Mouse (Mus musculus) neural tube, embryonic 15.5 days (tissue): ENCODE data around the gene Phf21a. TPM values are rescaled to one million over a fixed set of nuclear protein-coding genes. Genes with fewer than 3 reads are reported as not detected.

Experiments
- ATAC-seq: fragments of 200-750 bp; cut with Nextera tagmentation; 2 replicates; pipeline ENCODE4 v1.8.0; 2017; ENCODE audit warnings: mild to moderate bottlenecking, moderate TSS enrichment, moderate library complexity; ENCODE audit not compliant: low FRiP score
- H3K27ac ChIP-seq: fragments of 300-500 bp; sonication (generic); replicated peaks from 2 replicates; pipeline ENCODE4 v1.5.1; 2015; ENCODE audit warnings: mild to moderate bottlenecking, inconsistent platforms
- H3K27me3 ChIP-seq: fragments of 300-500 bp; sonication (generic); replicated peaks from 2 replicates; pipeline ENCODE4 v1.6.1; 2015; ENCODE audit warnings: inconsistent platforms
- H3K36me3 ChIP-seq: fragments of 300-500 bp; sonication (generic); 2 replicates; pipeline ENCODE4 v1.6.1; 2015; ENCODE audit warnings: inconsistent platforms
- H3K4me1 ChIP-seq: fragments of 300-500 bp; sonication (generic); 2 replicates; pipeline ENCODE4 v1.6.1; 2015; ENCODE audit warnings: inconsistent platforms
- H3K4me2 ChIP-seq: fragments of 300-500 bp; sonication (generic); 2 replicates; pipeline ENCODE4 v1.6.1; 2015; ENCODE audit warnings: inconsistent platforms, mild to moderate bottlenecking, moderate library complexity
- H3K4me3 ChIP-seq: fragments of 300-500 bp; sonication (generic); replicated peaks from 2 replicates; pipeline ENCODE4 v1.5.1; 2015; ENCODE audit warnings: mild to moderate bottlenecking, inconsistent platforms
- H3K9ac ChIP-seq: fragments of 300-500 bp; sonication (generic); replicated peaks from 2 replicates; pipeline ENCODE4 v1.6.1; 2015; ENCODE audit warnings: mild to moderate bottlenecking, inconsistent platforms
- H3K9me3 ChIP-seq: fragments of 300-500 bp; sonication (generic); replicated peaks from 2 replicates; pipeline ENCODE4 v1.6.1; 2016; ENCODE audit warnings: inconsistent platforms
- WGBS: fragments of 180-500 bp; shearing (Covaris S2); methylation state at CpG from one replicate; pipeline ENCODE4 v1.1.7; 2015; ENCODE audit warnings: mixed read lengths; 5-methylcytosine and 5-hydroxymethylcytosine counted together
- polyA plus RNA-seq: library from polyadenylated mRNA; unstranded; fragments of >200 nt; fragmentation: Nextera tagmentation; extraction: Ambion mirVana; gene quantifications from 2 replicates; pipeline ENCODE4 v1.2.1, GENCODE M21; 2015

The Phf21a gene
- polyA plus RNA-seq, 1 experiment from 2014 or later: 27.8 TPM

GRCm38 (mm10) chr2:92182981-92183501 lies 90.1 kb downstream of the Phf21a start:
- under 1% methylated on average over 36 of the region's 41 CpGs for WGBS
- H3K27me3 ChIP-seq: no peaks in the 10 kb centered on the region
- peak; percentile 73 for ATAC-seq

GRCm38 (mm10) chr2:92183613-92184076 lies 90.7 kb downstream of the Phf21a start:
- peaks cover 33% of the 10 kb centered on the region for H3K4me1 ChIP-seq
- no peaks in the 10 kb centered on the region for H3K9me3 ChIP-seq
- H3K4me2 ChIP-seq: peak overlapping the region; percentile 91
- H3K4me3 ChIP-seq: peak overlapping the region; percentile 84
- peak overlapping the region; percentile 82 for H3K9ac ChIP-seq
- H3K36me3 ChIP-seq: no peaks in the 10 kb centered on the region
- H3K27me3 ChIP-seq: no peaks in the 10 kb centered on the region
- H3K27ac ChIP-seq: peak overlapping the region; percentile 100
- peak; percentile 82 for ATAC-seq
- WGBS: 0% methylated on average over 8 of the region's 40 CpGs

More at GRCm38 (mm10) chr2:92182981-92183501, 90.1 kb downstream of the Phf21a start:
- Histone ChIP-seq H3K36me3 (no peaks in the 10 kb centered on the region), H3K9ac (peak overlapping the region; percentile 82), H3K4me1 (peaks cover 31% of the 10 kb centered on the region), H3K4me3 (peak overlapping the region; percentile 84), H3K27ac (peak overlapping the region; percentile 100), H3K9me3 (no peaks in the 10 kb centered on the region), H3K4me2 (peak overlapping the region; percentile 91)

GRCm38 (mm10) chr2:92184077-92184921 lies 91.4 kb downstream of the Phf21a start:
- WGBS: 0% methylated on average over 9 of the region's 19 CpGs
- Histone ChIP-seq H3K27me3 (no peaks in the 10 kb centered on the region), H3K4me1 (peaks cover 35% of the 10 kb centered on the region), H3K9ac (peak overlapping the region; percentile 82), H3K9me3 (no peaks in the 10 kb centered on the region), H3K36me3 (no peaks in the 10 kb centered on the region), H3K4me3 (peak overlapping the region; percentile 84), H3K4me2 (peak overlapping the region; percentile 91), H3K27ac (peak overlapping the region; percentile 100)
- peak; percentile 58 for ATAC-seq

GRCm38 (mm10) chr2:92185062-92185765 lies 92.3 kb downstream of the Phf21a start:
- peak; percentile 7; the same call in 1 of the 2 replicates for ATAC-seq
- H3K4me1 ChIP-seq: peaks cover 42% of the 10 kb centered on the region
- under 1% methylated on average over 44 of the region's 47 CpGs for WGBS
- H3K9me3 ChIP-seq: no peaks in the 10 kb centered on the region
- H3K4me2 ChIP-seq: peak overlapping the region; percentile 91
- H3K27me3 ChIP-seq: no peaks in the 10 kb centered on the region
- peak overlapping the region; percentile 100 for H3K27ac ChIP-seq
- no peaks in the 10 kb centered on the region for H3K36me3 ChIP-seq
- H3K4me3 ChIP-seq: peak overlapping the region; percentile 84
- peak overlapping the region; percentile 82 for H3K9ac ChIP-seq

GRCm38 (mm10) chr2:92185766-92186450 lies 93.0 kb downstream of the Phf21a start:
- Histone ChIP-seq H3K9ac (peak overlapping the region; percentile 82), H3K4me2 (peak overlapping the region; percentile 91), H3K36me3 (no peaks in the 10 kb centered on the region), H3K27me3 (no peaks in the 10 kb centered on the region), H3K4me3 (peak overlapping the region; percentile 84), H3K27ac (peak overlapping the region; percentile 100), H3K9me3 (no peaks in the 10 kb centered on the region), H3K4me1 (peaks cover 45% of the 10 kb centered on the region)
- WGBS: 4% methylated on average over 11 of the region's 11 CpGs
- ATAC-seq: no peak

GRCm38 (mm10) chr2:92187061-92187460 lies 94.1 kb downstream of the Phf21a start:
- H3K4me2 ChIP-seq: peak overlapping the region; percentile 91
- no peak overlapping the region for H3K27ac ChIP-seq
- 26% methylated on average over 6 of the region's 6 CpGs for WGBS
- ATAC-seq: no peak
- peaks cover 42% of the 10 kb centered on the region for H3K4me1 ChIP-seq
- H3K4me3 ChIP-seq: peak overlapping the region; percentile 21
- no peaks in the 10 kb centered on the region for H3K9me3 ChIP-seq
- H3K27me3 ChIP-seq: no peaks in the 10 kb centered on the region
- H3K36me3 ChIP-seq: no peaks in the 10 kb centered on the region
- H3K9ac ChIP-seq: no peak overlapping the region

- Histone ChIP-seq H3K4me1 (peaks cover 41% of the 10 kb centered on the region), H3K27me3 (no peaks in the 10 kb centered on the region), H3K4me2 (peak overlapping the region; percentile 25), H3K4me3 (no peak overlapping the region), H3K36me3 (no peaks in the 10 kb centered on the region), H3K9ac (no peak overlapping the region), H3K9me3 (no peaks in the 10 kb centered on the region), H3K27ac (no peak overlapping the region)
- WGBS: 63% methylated on average over 3 of the region's 3 CpGs
- no peak for ATAC-seq
Measured at GRCm38 (mm10) chr2:92188744-92189143, 95.8 kb downstream of the Phf21a start.

GRCm38 (mm10) chr2:92190960-92191359 lies 98.0 kb downstream of the Phf21a start:
- no peaks in the 10 kb centered on the region for H3K9me3 ChIP-seq
- no peak overlapping the region for H3K9ac ChIP-seq
- H3K27ac ChIP-seq: no peak overlapping the region
- H3K4me3 ChIP-seq: no peak overlapping the region
- no peak overlapping the region for H3K4me2 ChIP-seq
- peaks cover 34% of the 10 kb centered on the region for H3K4me1 ChIP-seq
- no peak for ATAC-seq
- WGBS: 75% methylated on average over 5 of the region's 5 CpGs
- H3K27me3 ChIP-seq: no peaks in the 10 kb centered on the region
- H3K36me3 ChIP-seq: no peaks in the 10 kb centered on the region

GRCm38 (mm10) chr2:92191826-92192581 lies 99.1 kb downstream of the Phf21a start:
- H3K27ac ChIP-seq: no peak overlapping the region
- no peaks in the 10 kb centered on the region for H3K9me3 ChIP-seq
- no peak overlapping the region for H3K4me2 ChIP-seq
- no peaks in the 10 kb centered on the region for H3K27me3 ChIP-seq
- H3K36me3 ChIP-seq: no peaks in the 10 kb centered on the region
- 81% methylated on average over 5 of the region's 5 CpGs for WGBS
- H3K9ac ChIP-seq: no peak overlapping the region
- H3K4me1 ChIP-seq: peaks cover 24% of the 10 kb centered on the region
- peak; percentile 77 for ATAC-seq
- no peak overlapping the region for H3K4me3 ChIP-seq

- 37% methylated on average over 6 of the region's 6 CpGs for WGBS
- Histone ChIP-seq H3K9me3 (no peaks in the 10 kb centered on the region), H3K4me3 (no peak overlapping the region), H3K27me3 (no peaks in the 10 kb centered on the region), H3K9ac (0 out of 2 replicates have a peak overlapping the region, but pooled peaks have one; percentile 24), H3K27ac (peak overlapping the region; percentile 60), H3K36me3 (no peaks in the 10 kb centered on the region), H3K4me2 (peak overlapping the region; percentile 13), H3K4me1 (peaks cover 29% of the 10 kb centered on the region)
- ATAC-seq: 0 out of 2 replicates have a peak, but pooled peaks have one; percentile 11
Measured at GRCm38 (mm10) chr2:92198126-92198525, 105.2 kb downstream of the Phf21a start.
